Mouse (Mus musculus): Measurements from ENCODE around the gene Mfsd4b5.
"Not testable (repeated sequence)": the region's sequence is repeated elsewhere in the genome, so short reads cannot be mapped to it uniquely, and the experiment has no call there.

Gene Mfsd4b5

DNA sequence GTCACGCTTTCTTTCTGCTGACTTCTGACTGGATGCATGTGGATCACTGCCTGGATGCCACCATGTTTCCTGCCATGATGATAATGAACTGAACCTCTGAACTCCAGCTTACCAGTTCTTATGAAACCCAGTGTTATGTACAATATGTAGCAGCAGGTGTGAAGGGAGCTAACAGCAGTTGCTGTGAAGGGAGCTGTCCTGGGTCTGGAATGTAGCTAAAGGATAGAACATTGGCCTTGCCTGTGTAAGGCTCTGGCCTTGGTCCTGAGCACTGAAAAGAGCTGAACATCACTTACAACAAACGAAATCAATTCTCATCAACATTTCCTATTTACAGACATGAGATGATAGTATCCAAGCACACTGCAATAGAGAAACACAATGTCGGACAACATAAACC is 18.9 kb downstream of the Mfsd4b5 start:
- no peak for DNase-seq (ENCODE audit: low spot score in 2 of 2)

DNA sequence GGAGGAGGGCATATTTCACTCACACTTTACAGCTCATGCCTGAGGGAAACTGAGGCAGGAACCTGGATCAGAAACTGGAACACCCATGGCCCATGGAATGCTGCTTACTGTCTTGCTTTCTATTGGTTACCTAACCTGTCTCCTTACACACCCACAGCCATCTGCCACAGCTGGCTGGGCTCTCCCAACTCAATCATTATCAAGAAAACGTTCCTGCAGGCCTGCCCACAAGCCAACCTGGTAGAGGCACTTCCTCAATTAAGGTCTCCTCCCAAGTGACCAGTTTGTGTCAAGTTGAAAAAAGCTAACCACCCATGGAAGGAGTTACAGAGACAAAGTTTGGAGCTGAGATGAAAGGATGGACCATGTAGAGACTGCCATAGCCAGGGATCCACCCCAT is 24.5 kb downstream of the Mfsd4b5 start:
- DNase-seq (ENCODE audit: low spot score in 2 of 2): no peak

DNA sequence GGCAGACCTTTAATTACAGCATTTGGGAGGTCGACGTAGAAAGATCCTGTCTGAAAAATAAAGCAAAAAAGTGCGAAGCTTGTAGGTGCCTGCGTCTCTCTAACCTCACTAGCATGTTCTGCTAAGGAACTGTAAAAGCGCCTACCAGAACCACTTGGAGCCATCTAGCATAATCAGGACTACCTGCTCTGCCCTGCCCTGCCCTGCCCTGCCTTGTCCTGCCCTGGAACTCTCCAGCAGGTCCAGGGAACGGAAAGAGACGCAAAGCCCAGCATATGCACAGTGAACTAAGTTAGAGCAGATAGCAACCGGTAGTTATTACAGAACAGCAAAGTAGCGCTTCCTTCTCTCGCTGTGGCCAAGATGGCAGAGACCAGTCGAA is 26.0 kb downstream of the Mfsd4b5 start:
- DNase-seq (ENCODE audit: low spot score in 2 of 2): no peak

DNA sequence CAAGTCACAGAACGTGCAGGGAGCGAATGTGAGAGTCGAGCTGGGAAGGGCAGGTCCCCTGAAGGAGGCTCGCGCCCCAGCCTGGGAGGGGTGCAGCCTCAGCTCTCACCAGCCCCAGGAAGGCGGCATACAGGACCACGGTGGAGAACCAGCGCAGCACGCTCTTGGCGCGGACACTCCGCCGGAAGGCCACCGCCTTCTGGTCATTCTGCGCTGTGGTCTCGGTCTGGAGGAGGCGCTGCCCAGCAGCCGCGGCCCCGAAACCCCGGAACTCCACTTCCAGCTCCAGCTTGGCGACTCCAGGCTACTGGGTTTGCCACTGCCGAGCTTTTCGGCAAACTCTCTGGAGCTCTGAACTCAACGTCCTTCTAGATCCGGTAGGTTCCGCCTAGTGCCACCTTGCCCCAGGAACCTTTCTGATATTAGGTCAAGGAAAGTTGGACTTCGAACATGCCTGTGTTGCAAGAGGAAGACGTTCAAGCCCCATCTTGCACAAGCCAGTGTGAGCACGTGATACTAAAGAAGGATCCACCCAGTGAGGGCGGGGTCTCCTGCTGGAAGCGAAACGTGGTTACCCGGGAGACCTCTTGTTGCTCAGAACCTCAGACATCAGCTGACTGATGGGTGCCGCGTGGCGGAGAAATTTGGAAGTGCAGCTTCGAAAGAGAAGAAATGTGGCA is 26.5 kb downstream of the Mfsd4b5 start, which contains the start of gene Mfsd4b3:
Gene Mfsd4b3 (minus strand): TSS at position 393 of the 680 bp plus-strand sequence.
- peak; percentile 85 to 90 for DNase-seq (ENCODE audit: low spot score in 2 of 2)

DNA sequence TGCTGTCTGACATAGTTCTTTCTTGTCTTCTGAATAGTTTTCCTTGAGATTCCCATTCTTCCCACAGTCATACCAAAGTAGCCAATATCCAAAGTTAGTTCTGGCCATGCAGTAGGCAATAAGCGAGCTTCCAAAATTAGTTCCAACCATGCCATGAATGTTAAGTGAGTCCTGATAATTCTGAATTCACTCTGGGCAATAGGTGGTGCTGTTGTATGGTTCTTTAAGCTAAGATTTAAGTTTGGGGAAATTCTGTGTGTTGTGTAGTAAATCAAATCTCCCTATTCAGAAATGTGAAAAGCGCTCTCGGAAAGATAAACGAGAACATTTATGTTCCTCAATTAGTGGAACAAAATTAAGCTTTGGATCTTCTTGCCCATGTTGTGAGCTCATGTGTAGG is 28.2 kb downstream of the Mfsd4b5 start:
- no peak for DNase-seq (ENCODE audit: low spot score in 2 of 2)

DNA sequence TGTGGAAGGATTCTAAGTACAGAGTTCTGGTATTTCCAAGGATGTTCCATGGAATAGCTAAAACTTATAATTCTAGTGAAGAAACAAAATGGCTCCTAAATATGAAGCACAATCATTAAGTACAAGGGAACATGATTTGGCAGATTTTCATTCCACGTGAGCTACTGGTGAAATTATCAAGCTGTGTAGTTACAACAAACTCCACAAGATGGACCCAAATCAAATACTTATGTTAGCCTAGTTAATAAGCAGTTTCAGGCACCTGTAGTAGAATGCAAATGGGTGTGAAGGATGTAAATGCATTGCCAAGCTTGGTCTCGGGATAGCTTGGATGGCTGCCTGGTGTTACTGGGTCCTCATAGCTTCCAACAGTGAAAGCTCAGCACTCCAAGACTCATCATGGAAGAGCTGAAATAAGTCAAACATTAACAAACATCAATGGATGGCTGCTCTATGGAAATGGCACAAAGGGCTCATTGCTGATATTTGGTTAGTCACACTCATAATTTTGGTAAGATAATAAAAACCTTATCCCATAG is 30.0 kb downstream of the Mfsd4b5 start:
- no peak for DNase-seq (ENCODE audit: low spot score in 2 of 2)

DNA sequence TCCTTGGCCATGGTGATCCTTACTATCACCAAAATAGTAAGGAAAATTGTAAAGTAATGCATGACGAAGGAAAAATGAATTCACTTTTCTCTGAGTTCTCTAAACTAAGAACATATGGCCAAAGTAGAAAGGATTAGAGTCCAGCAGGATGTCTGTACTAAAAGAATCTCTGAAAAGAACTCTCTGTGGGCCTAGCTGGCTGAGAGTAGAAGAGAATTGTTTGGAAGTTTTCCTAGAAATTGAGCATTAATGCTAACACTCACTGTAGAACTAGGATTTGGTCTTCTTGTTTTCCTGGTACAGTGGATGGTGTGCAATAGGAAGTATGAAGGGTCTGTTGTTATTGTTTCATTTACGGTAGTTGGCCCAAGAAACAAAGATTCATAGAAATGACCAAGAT is 31.3 kb downstream of the Mfsd4b5 start:
- DNase-seq (ENCODE audit: low spot score in 2 of 2): no peak

DNA sequence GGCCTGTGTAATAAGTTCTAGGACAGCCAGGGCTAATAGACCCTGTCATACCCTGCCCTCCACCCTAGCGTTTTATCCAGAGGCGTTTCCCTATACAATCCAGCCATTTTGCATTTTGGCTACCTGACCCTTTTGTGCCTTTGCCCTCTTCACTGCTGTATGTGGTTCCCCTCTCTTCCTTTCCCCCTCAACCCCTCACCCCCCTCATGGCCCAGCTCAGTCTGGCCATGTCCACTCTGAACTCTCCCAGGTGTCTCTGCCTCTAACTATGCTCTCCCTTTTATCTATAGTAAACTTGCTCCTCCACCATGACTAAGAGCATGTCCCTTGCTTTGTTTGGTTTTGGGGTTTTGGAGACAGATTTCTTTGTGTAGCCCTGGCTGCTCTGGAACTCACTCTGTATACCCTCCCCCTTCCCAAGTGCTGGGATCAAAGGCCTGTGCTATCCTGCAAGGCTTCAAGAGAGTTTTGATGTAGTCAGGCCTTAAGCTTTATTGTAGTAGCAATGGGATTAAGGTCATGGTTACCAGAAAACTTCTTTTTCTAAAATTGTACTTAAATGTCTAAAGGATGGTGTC is 37.0 kb downstream of the Mfsd4b5 start:
- DNase-seq (ENCODE audit: low spot score in 2 of 2): no peak

DNA sequence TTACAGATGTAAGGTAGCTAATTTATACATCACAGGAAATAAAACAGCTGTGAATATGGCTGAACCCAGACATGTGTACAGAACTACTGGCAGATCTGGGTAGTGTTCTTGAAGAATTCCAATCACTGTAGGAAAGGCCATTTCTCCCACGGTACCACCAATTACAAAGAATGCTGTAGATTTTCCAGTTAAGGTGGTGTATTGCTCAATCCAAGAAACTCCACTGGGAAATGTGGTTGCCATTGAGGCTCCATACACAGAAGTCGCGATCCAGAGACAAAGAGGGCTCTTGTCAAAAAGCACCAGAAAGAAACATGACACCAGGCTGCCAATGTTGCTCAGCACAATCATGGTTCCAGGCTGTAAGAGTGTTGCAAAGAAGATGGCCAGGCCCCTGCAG is 39.3 kb downstream of the Mfsd4b5 start:
- not testable (repeated sequence) for DNase-seq (ENCODE audit: low spot score in 2 of 2)

DNA sequence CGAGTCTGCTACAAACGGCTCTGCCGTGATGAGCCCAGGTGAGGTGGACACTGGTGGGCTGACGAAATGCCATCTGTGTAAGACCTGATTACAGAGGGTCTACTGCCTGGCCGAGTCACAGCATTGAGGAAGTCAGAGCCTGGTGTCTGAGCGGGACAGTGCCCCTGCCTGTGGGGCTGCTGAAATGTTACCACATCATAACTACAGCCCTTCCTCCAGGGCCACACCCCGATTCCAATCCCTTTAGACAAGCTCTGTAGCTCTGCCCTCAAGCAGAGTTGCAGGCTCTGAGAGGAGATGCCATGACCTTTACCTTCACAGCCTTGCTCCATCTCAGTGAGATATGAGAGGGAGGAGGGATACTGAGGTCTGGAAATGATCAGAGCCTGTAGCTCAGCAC is 49.9 kb downstream of the Mfsd4b5 start:
- DNase-seq (ENCODE audit: low spot score in 2 of 2): no peak

DNA sequence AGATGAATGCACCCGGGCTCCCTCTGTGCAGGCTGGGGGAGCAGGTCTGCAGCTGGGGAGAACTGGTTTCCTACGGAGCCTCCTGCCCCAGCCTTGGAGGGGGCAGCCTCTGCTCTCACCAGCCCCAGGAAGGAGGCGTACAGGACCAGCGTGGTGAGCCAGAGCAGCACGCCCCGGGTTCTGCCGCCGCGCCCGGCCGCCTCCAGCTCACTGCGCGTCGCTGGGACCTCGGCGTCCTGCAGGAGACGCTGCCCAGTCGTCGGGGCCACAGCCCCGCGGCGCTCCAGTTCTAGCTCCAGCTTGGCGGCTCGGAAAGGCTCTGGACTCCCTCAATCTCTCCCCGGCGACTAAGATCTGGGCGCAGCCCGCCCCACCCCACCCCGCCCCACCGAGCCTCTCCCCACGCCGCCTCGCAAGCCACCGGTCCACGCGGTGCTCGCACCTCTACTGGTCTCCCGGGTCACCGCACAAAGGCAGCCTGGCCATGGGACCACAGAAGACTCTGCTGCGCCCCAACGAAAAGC is 59.8 kb downstream of the Mfsd4b5 start, which contains the start of gene Mfsd4b2:
Gene Mfsd4b2 (minus strand): TSS at position 308 of the 524 bp plus-strand sequence.
- no peak for DNase-seq (ENCODE audit: low spot score in 2 of 2)

DNA sequence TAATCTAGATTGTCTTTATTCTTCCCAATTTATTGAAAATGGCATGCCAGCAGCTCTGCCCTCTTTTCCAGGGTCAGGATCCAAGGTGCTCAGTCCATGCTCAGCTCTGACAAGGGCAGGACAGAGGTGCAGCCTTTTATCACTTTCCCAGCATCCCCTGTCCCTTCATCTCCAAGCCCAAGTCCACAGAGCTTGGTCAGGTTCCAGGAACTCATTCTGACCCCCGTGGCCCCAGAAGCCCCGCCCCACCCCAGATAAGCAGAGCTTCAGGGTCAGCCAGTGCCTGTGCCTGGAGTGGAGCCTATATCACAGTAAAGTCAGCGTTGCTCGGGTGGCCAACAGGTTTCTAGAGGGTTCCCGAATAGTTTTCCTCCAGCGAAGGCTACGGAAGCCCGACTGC is 61.9 kb downstream of the Mfsd4b5 start:
- DNase-seq (ENCODE audit: low spot score in 2 of 2): not testable (repeated sequence)

DNA sequence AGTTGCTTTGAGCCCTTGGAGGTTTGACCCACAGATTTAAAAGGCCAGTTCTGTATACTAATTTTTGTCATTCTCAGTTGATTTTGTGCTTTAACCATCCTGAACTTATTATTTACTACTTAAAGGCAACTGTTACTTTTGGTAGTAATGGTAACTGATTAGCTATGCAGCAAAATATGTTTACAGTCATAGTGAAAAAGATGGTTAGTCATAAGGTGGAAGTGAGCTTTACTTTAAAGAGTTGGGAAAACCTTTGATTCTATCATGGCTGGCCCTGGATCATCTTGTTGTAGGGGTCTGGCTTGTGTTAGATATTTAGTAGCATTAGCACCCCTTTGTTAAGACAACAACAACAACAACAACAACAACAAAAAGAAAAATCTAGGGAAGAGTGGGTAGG is 73.8 kb downstream of the Mfsd4b5 start:
- no peak for DNase-seq (ENCODE audit: low spot score in 2 of 2)

DNA sequence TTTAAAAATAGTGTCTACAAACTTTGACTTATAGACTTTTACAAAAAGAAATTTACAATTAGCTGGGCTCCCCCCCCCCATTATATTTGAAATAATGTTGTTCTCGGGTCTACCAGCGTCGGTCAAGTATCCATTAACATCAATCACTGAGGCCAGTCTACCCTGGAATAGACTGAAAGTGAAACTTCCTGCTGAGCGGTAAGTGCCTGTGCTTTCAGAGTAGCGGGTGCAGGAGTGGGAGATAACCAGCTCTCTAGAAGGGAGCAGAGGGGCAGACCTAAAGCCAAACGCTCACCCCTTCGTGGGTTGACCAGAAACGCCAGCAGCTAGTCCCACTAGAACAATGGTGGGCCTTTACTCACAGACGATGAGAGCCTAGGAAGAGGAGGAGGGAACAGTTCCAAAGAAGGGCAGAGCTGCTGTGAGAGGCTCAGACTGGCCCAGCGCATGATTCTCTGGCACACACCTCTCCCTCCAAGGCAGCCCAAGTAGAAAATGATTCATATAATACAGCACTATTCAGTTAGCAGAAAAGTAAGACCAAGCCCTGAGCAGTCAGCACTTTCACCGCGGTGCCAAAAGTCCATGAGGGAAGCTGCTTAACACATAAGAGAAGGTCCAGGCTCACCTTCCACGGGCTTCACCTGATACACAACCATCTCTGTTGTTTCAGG is 77.5 kb downstream of the Mfsd4b5 start:
- DNase-seq (ENCODE audit: low spot score in 2 of 2): no peak
